Mouse (Mus musculus) ES-E14 (cell line): Measurements from ENCODE around the gene Tas2r125.

Source experiments
- MAFK ChIP-seq: IDR thresholded peaks from 2 replicates; pipeline ENCODE4 v1.6.1; 2014; ENCODE audit warnings: mild to moderate bottlenecking, low read depth, low read length, inconsistent platforms; ENCODE audit not compliant: insufficient read depth
- ZC3H11A ChIP-seq: IDR thresholded peaks from 2 replicates; pipeline ENCODE4 v1.6.1; 2012; ENCODE audit warnings: low read depth, mild to moderate bottlenecking, inconsistent platforms, low read length, borderline replicate concordance
- ZNF384 ChIP-seq: IDR thresholded peaks from 2 replicates; pipeline ENCODE4 v1.6.1; 2012; ENCODE audit warnings: low read depth, low read length, inconsistent platforms

GRCm38 (mm10) chr6:132909351-132909750 lies at the start of gene Tas2r125:
- TF ChIP-seq ZC3H11A (no peak), ZNF384 (no peak), MAFK (no peak)
